Mouse (Mus musculus): ENCODE measurements around the gene Lrrc36. TPM values are rescaled to one million over a fixed set of nuclear protein-coding genes. Genes with fewer than 3 reads are reported as not detected.

The Lrrc36 gene
- polyA plus RNA-seq, 1 experiment: not detected

- H3K4me3 ChIP-seq (ENCODE audit: low read depth, low read length): no peak overlapping the region
- no peak for TF ChIP-seq CTCF (IDR thresholded peaks at IDR 0.05; ENCODE audit: extremely low read depth, insufficient read length, insufficient replicate concordance, low read depth, low read length)
- TF ChIP-seq POLR2A (IDR thresholded peaks at IDR 0.05; ENCODE audit: low read depth, low read length): no peak
- 75% methylated on average over 3 of the region's 3 CpGs for WGBS
Observed at GRCm38 (mm10) chr8:105488082-105488481, 74.7 kb downstream of the Lrrc36 start.

GRCm38 (mm10) chr8:105489281-105489680, 75.9 kb downstream of the Lrrc36 start:
- Histone ChIP-seq H3K27ac (ENCODE audit: insufficient read depth, low read depth, low read length) (no peak overlapping the region), H3K36me3 (ENCODE audit: control insufficient read depth, insufficient read depth, low read length) (no peaks in the 10 kb centered on the region), H3K27me3 (ENCODE audit: control insufficient read depth, insufficient read depth, low read length) (no peaks in the 10 kb centered on the region), H3K4me1 (ENCODE audit: control insufficient read depth, insufficient read depth, insufficient read length, low read length) (no peaks in the 10 kb centered on the region), H3K4me3 (ENCODE audit: low read depth, low read length) (no peak overlapping the region)
- TF ChIP-seq CTCF (IDR thresholded peaks at IDR 0.05; ENCODE audit: extremely low read depth, insufficient read length, insufficient replicate concordance, low read depth, low read length): no peak
- TF ChIP-seq POLR2A (IDR thresholded peaks at IDR 0.05; ENCODE audit: low read depth, low read length): no peak
- WGBS: 51% methylated on average over 1 of the region's 1 CpGs

More at GRCm38 (mm10) chr8:105488082-105488481, 74.7 kb downstream of the Lrrc36 start:
- H3K27ac ChIP-seq (ENCODE audit: insufficient read depth, low read depth, low read length): no peak overlapping the region
- no peaks in the 10 kb centered on the region for H3K4me1 ChIP-seq (ENCODE audit: control insufficient read depth, insufficient read depth, insufficient read length, low read length)
- H3K27me3 ChIP-seq (ENCODE audit: control insufficient read depth, insufficient read depth, low read length): no peaks in the 10 kb centered on the region
- no peaks in the 10 kb centered on the region for H3K36me3 ChIP-seq (ENCODE audit: control insufficient read depth, insufficient read depth, low read length)

GRCm38 (mm10) chr8:105493495-105493894, 80.1 kb downstream of the Lrrc36 start:
- H3K27me3 ChIP-seq (ENCODE audit: control insufficient read depth, insufficient read depth, low read length): no peaks in the 10 kb centered on the region
- TF ChIP-seq CTCF (IDR thresholded peaks at IDR 0.05; ENCODE audit: extremely low read depth, insufficient read length, insufficient replicate concordance, low read depth, low read length) (no peak), POLR2A (IDR thresholded peaks at IDR 0.05; ENCODE audit: low read depth, low read length) (no peak)
- H3K4me3 ChIP-seq (ENCODE audit: low read depth, low read length): no peak overlapping the region
- no peaks in the 10 kb centered on the region for H3K36me3 ChIP-seq (ENCODE audit: control insufficient read depth, insufficient read depth, low read length)
- WGBS: 80% methylated on average over 3 of the region's 3 CpGs
- peaks cover 8% of the 10 kb centered on the region; the same call in 1 of the 2 replicates for H3K4me1 ChIP-seq (ENCODE audit: control insufficient read depth, insufficient read depth, insufficient read length, low read length)
- no peak overlapping the region for H3K27ac ChIP-seq (ENCODE audit: insufficient read depth, low read depth, low read length)

GRCm38 (mm10) chr8:105494566-105494965, 81.2 kb downstream of the Lrrc36 start:
- WGBS: 83% methylated on average over 3 of the region's 3 CpGs
- peaks cover 8% of the 10 kb centered on the region; the same call in 1 of the 2 replicates for H3K4me1 ChIP-seq (ENCODE audit: control insufficient read depth, insufficient read depth, insufficient read length, low read length)

GRCm38 (mm10) chr8:105495350-105496302, 82.3 kb downstream of the Lrrc36 start:
- TF ChIP-seq CTCF (IDR thresholded peaks at IDR 0.05; ENCODE audit: extremely low read depth, insufficient read length, insufficient replicate concordance, low read depth, low read length) (no peak), POLR2A (IDR thresholded peaks at IDR 0.05; ENCODE audit: low read depth, low read length) (no peak)
- H3K27me3 ChIP-seq (ENCODE audit: control insufficient read depth, insufficient read depth, low read length): no peaks in the 10 kb centered on the region
- H3K27ac ChIP-seq (ENCODE audit: insufficient read depth, low read depth, low read length): 0 out of 2 replicates have a peak overlapping the region, but pooled peaks have one; percentile 26
- peaks cover 10% of the 10 kb centered on the region for H3K4me1 ChIP-seq (ENCODE audit: control insufficient read depth, insufficient read depth, insufficient read length, low read length)
- no peak overlapping the region for H3K4me3 ChIP-seq (ENCODE audit: low read depth, low read length)
- 59% methylated on average over 17 of the region's 17 CpGs for WGBS
- H3K36me3 ChIP-seq (ENCODE audit: control insufficient read depth, insufficient read depth, low read length): no peaks in the 10 kb centered on the region

More at GRCm38 (mm10) chr8:105494566-105494965, 81.2 kb downstream of the Lrrc36 start:
- Histone ChIP-seq H3K27me3 (ENCODE audit: control insufficient read depth, insufficient read depth, low read length) (no peaks in the 10 kb centered on the region), H3K36me3 (ENCODE audit: control insufficient read depth, insufficient read depth, low read length) (no peaks in the 10 kb centered on the region), H3K27ac (ENCODE audit: insufficient read depth, low read depth, low read length) (no peak overlapping the region), H3K4me3 (ENCODE audit: low read depth, low read length) (no peak overlapping the region)
- TF ChIP-seq CTCF (IDR thresholded peaks at IDR 0.05; ENCODE audit: extremely low read depth, insufficient read length, insufficient replicate concordance, low read depth, low read length): no peak
- TF ChIP-seq POLR2A (IDR thresholded peaks at IDR 0.05; ENCODE audit: low read depth, low read length): no peak

GRCm38 (mm10) chr8:105496439-105497180, 83.2 kb downstream of the Lrrc36 start, which contains the start of gene Zdhhc1:
Zdhhc1 (minus strand) TSS chr8:105496902.
- Histone ChIP-seq H3K4me3 (ENCODE audit: low read depth, low read length) (peak within 1 kb of the TSS; percentile 66), H3K36me3 (ENCODE audit: control insufficient read depth, insufficient read depth, low read length) (no peaks in the 10 kb centered on the region), H3K27me3 (ENCODE audit: control insufficient read depth, insufficient read depth, low read length) (no peaks in the 10 kb centered on the region), H3K27ac (ENCODE audit: insufficient read depth, low read depth, low read length) (0 out of 2 replicates have a peak within 1 kb of the TSS, but pooled peaks have one; percentile 5), H3K4me1 (ENCODE audit: control insufficient read depth, insufficient read depth, insufficient read length, low read length) (peaks cover 10% of the 10 kb centered on the region)
- peak; percentile 45; the same call in 1 of the 2 replicates for TF ChIP-seq CTCF (IDR thresholded peaks at IDR 0.05; ENCODE audit: extremely low read depth, insufficient read length, insufficient replicate concordance, low read depth, low read length)
- TF ChIP-seq POLR2A (IDR thresholded peaks at IDR 0.05; ENCODE audit: low read depth, low read length): no peak; the same call in 1 of the 2 replicates
- WGBS: 2% methylated on average over 68 of the region's 68 CpGs
